In genomic region chr6:31037801-31038395, GRCm38 (mm10) we compare ENCODE assay signal across 9 mouse cellular contexts.
DNase-seq lines count a peak whose midpoint lies in the region; ATAC-seq lines count a peak whose summit lies in the region.
"Had no signal": no experiment of that assay in that cellular context is flagged by ENCODE, and none has a peak within 500 bp of the region (broad histone marks: within the 10 kb centered on the region; RNA-seq: fewer than 3 reads in every experiment).

No protein-coding gene starts in this region.

- no peak overlapping the region for H3K4me3 ChIP-seq in limb, embryonic 15.5 days

- no peak for DNase-seq in frontal cortex, postnatal 36 days (ENCODE audit: low spot score in 2 of 2)
- peak; percentile 29 for DNase-seq in right cerebral cortex, postnatal 4 days
- no peak for DNase-seq in right cerebral cortex, postnatal 25 days
- DNase-seq in adrenal gland, adult (ENCODE audit: inconsistent age in 2 of 2, low spot score in 1 of 2), result no peak
- DNase-seq in urinary bladder, adult 2 months (ENCODE audit: low spot score), result no peak
- DNase-seq in adrenal gland, postnatal 36 days, result no peak

- WGBS in limb, embryonic 15.5 days, result 62% methylated on average over 20 of the region's 20 CpGs

- H3K4me2 ChIP-seq in limb, embryonic 15.5 days, result no peak overlapping the region

- H3K9ac ChIP-seq in limb, embryonic 15.5 days, result no peak overlapping the region

- no peaks in the 10 kb centered on the region for H3K36me3 ChIP-seq in limb, embryonic 15.5 days
- H3K36me3 ChIP-seq: G1E had no signal

- H3K27ac ChIP-seq in limb, embryonic 15.5 days, result peak overlapping the region; percentile 47; the same call in 1 of the 2 replicates

- H3K4me1 ChIP-seq in limb, embryonic 15.5 days, result peaks cover 6% of the 10 kb centered on the region

- no peaks in the 10 kb centered on the region for H3K27me3 ChIP-seq in limb, embryonic 15.5 days

- no peaks in the 10 kb centered on the region for H3K9me3 ChIP-seq in limb, embryonic 15.5 days
- H3K9me3 ChIP-seq: G1E had no signal

- ATAC-seq in frontal cortex, adult (ENCODE audit: low TSS enrichment), result peak; percentile 33
- no peak for ATAC-seq in limb, embryonic 15.5 days (ENCODE audit: insufficient number of reproducible peaks, low FRiP score, low TSS enrichment, low read depth)
